Mouse (Mus musculus) stomach, postnatal 0 days (tissue): ENCODE data around the gene Elf2. TPM values are rescaled to one million over a fixed set of nuclear protein-coding genes. Genes with fewer than 3 reads are reported as not detected.

Experiments
- ATAC-seq: fragments of 200-750 bp; cut with Nextera tagmentation; 2 replicates; pipeline ENCODE4 v1.8.0; 2017; ENCODE audit not compliant: low FRiP score, low TSS enrichment
- DNase-seq: peaks from one replicate; pipeline ENCODE4 v3.0.0-alpha.2; 2016; ENCODE audit warnings: low spot score
- H3K27ac ChIP-seq: fragments of 300-500 bp; sonication (generic); replicated peaks from 2 replicates; pipeline ENCODE4 v1.5.1; 2014; ENCODE audit warnings: mild to moderate bottlenecking, control low read depth
- H3K27me3 ChIP-seq: fragments of 300-500 bp; sonication (generic); 2 replicates; pipeline ENCODE4 v1.6.1; 2014; ENCODE audit warnings: low read length; ENCODE audit not compliant: control insufficient read depth, insufficient read depth
- H3K36me3 ChIP-seq: fragments of 300-500 bp; sonication (generic); 2 replicates; pipeline ENCODE4 v1.6.1; 2014; ENCODE audit warnings: low read length, mixed read lengths; ENCODE audit not compliant: control insufficient read depth, insufficient read depth
- H3K4me1 ChIP-seq: fragments of 300-500 bp; sonication (generic); replicated peaks from 2 replicates; pipeline ENCODE4 v1.6.1; 2014; ENCODE audit warnings: antibody characterized with exemption; ENCODE audit not compliant: control insufficient read depth, insufficient read depth
- H3K4me2 ChIP-seq: fragments of 300-500 bp; sonication (generic); replicated peaks from 2 replicates; pipeline ENCODE4 v1.6.1; 2014; ENCODE audit warnings: low read depth, mild to moderate bottlenecking, control low read depth, moderate library complexity
- H3K4me3 ChIP-seq: fragments of 300-500 bp; sonication (generic); 2 replicates; pipeline ENCODE4 v1.5.1; 2014; ENCODE audit warnings: low read depth, low read length, control low read depth
- H3K9ac ChIP-seq: fragments of 300-500 bp; sonication (generic); 2 replicates; pipeline ENCODE4 v1.6.1; 2014; ENCODE audit warnings: mild to moderate bottlenecking, low read length, control low read depth, mixed read lengths
- H3K9me3 ChIP-seq: fragments of 300-500 bp; sonication (generic); 2 replicates; pipeline ENCODE4 v1.6.1; 2016; ENCODE audit warnings: low read length; ENCODE audit not compliant: control insufficient read depth
- CTCF ChIP-seq: IDR thresholded peaks from 2 replicates; pipeline ENCODE4 v1.5.1; 2016; ENCODE audit warnings: antibody characterized with exemption, low read depth, mild to moderate bottlenecking, moderate library complexity
- EP300 ChIP-seq: optimal IDR thresholded peaks from 2 replicates; pipeline ENCODE3; 2016; ENCODE audit warnings: antibody characterized with exemption
- WGBS: fragments of 180-500 bp; shearing (Covaris S2); extraction: QIAGEN DNeasy Blood & Tissue Kit; methylation state at CpG from one replicate; pipeline ENCODE4 v1.1.7; 2014; 5-methylcytosine and 5-hydroxymethylcytosine counted together
- microRNA-seq: library from miRNA; unstranded; fragments of <30 nt; microRNA quantifications from one replicate; pipeline ENCODE4, GENCODE M21; 2016
- polyA plus RNA-seq: library from polyadenylated mRNA; unstranded; fragments of >200 nt; fragmentation: Nextera tagmentation; extraction: Ambion mirVana; gene quantifications from 2 replicates; pipeline ENCODE4 v1.2.1, GENCODE M21; 2015

Gene Elf2
- polyA plus RNA-seq, 1 experiment from 2014 or later, result 36.3 TPM

DNA sequence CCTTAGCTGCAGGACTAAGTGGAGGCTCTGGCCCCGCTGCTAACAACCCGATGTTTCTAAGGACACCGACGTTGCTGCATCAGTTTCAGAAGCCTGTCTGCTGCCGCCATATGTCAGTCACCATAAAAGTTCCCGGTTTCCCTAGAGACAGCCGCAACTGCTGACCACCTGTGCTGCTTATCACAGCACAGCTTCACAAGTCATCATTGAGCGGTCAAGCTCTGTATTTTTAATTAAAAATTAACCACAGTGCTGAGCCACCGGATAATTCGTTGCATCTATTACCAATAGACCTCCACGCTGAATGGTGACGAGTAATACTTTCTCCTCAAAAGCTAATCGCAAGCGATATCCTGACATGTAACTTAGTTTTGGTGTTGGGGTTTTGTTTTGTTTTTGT is 135.6 kb downstream of the Elf2 start:
- Histone ChIP-seq H3K9ac (no peak overlapping the region), H3K27me3 (no peaks in the 10 kb centered on the region), H3K4me3 (no peak overlapping the region), H3K36me3 (no peaks in the 10 kb centered on the region), H3K4me1 (no peaks in the 10 kb centered on the region), H3K4me2 (no peak overlapping the region), H3K9me3 (no peaks in the 10 kb centered on the region), H3K27ac (no peak overlapping the region)
- 95% methylated on average over 14 of the region's 14 CpGs for WGBS
- no peak for TF ChIP-seq EP300
- TF ChIP-seq CTCF, result no peak
- ATAC-seq (no peak), DNase-seq (no peak)

DNA sequence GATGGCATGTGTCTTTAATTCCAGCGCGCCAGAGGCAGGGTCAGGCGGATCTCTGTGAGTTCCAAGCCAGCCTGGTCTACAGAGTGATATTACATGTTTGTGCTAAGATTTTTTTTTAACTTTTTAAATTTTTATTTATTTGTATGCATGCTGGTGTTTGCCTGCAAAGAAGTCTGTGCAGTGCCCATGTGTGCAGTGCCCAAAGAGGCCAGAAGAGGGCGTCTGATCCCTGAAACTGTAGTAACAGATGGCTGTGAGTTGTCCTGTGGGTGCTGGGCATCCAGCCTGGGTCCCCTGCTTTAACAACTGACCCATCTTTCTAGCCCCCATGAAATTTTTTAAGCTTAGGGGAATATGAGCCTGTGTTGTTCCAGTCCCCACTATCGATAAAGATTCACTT is 136.0 kb downstream of the Elf2 start:
- H3K36me3 ChIP-seq, result no peaks in the 10 kb centered on the region
- H3K9me3 ChIP-seq, result no peaks in the 10 kb centered on the region
- no peak overlapping the region for H3K27ac ChIP-seq
- H3K4me2 ChIP-seq, result no peak overlapping the region
- no peaks in the 10 kb centered on the region for H3K4me1 ChIP-seq
- no peak overlapping the region for H3K4me3 ChIP-seq
- H3K9ac ChIP-seq, result no peak overlapping the region
- no peak for ATAC-seq
- TF ChIP-seq EP300 (no peak), CTCF (peak; percentile 37)
- WGBS, result 90% methylated on average over 5 of the region's 5 CpGs
- H3K27me3 ChIP-seq, result no peaks in the 10 kb centered on the region
- DNase-seq, result no peak

DNA sequence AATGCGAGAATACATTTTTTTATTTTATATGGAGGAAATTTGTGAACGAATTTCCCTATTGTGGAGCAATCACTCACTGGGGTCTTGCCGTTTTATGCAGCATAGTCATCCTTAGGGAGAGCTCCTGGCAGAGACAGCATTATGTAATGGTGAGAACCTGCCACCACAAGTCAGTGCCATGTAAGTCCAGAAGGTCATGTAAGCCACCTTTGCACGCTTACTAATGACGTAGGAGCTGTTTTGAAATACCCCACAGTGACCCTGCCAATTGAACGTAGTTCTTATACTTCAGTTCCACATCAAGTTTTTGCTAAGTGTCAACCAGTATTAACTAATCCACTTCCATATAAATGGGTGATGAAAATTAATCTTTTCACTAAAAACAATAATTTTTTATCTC is 136.6 kb downstream of the Elf2 start:
- no peak for TF ChIP-seq EP300
- Histone ChIP-seq H3K4me1 (no peaks in the 10 kb centered on the region), H3K27ac (no peak overlapping the region), H3K36me3 (no peaks in the 10 kb centered on the region), H3K4me2 (no peak overlapping the region), H3K9ac (no peak overlapping the region), H3K4me3 (no peak overlapping the region), H3K27me3 (no peaks in the 10 kb centered on the region), H3K9me3 (no peaks in the 10 kb centered on the region)
- 87% methylated on average over 6 of the region's 6 CpGs for WGBS
- DNase-seq, result no peak
- no peak for ATAC-seq

Small RNA genes lying within 50 kb of the gene (microRNA-seq; reads per million reads assigned to microRNA genes)
- gene Gm24282, result not detected

Other genes with a start within 250 kb of the Elf2 start
- 7.5 and 9.2 TPM in 2 replicates for gene Noct, start 116.2 kb downstream of the Elf2 start, polyA plus RNA-seq
- gene Mgarp, start 56.1 kb upstream of the Elf2 start, polyA plus RNA-seq, result 0.73 and 0.82 TPM in 2 replicates
- gene Ndufc1, start 68.3 kb upstream of the Elf2 start, polyA plus RNA-seq, result 884 and 979 TPM in 2 replicates
- gene Naa15, start 74.5 kb upstream of the Elf2 start, polyA plus RNA-seq, result 16.3 and 19.0 TPM in 2 replicates
- gene Rab33b, start 143.3 kb upstream of the Elf2 start, polyA plus RNA-seq, result 15.9 TPM in 2 replicates
- 1.5 and 1.8 TPM in 2 replicates for gene Setd7, start 220.2 kb upstream of the Elf2 start, polyA plus RNA-seq